Mouse (Mus musculus): Measurements from ENCODE around the gene Gramd1a. TPM values are rescaled to one million over a fixed set of nuclear protein-coding genes. Genes with fewer than 3 reads are reported as not detected.

Gramd1a gene
- polyA plus RNA-seq, 1 experiment from 2014 or later = 47.6 TPM

DNA sequence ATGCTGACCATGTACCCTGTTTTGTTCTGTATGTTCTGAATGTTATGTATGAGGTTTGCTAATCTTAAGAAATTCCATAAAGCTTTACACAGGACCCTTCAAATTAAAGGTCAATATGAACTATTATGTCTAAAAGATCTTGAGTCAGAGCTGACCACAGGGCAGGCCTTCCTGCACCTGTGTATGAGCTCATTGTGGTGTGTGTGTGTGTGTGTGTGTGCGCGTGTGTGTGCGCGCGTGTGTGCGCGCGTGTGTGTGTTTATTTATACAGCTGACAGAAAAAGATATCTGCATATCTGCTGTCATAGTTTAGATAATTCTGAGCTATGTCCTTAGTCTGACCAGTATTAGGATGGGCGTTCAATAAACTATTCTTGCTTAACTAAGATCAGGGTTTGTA is 14.8 kb upstream of the Gramd1a start:
- Histone ChIP-seq H3K36me3 (ENCODE audit: control insufficient read depth, insufficient read depth, low read length) (no peaks in the 10 kb centered on the region), H3K4me3 (ENCODE audit: low read depth, low read length) (no peak overlapping the region), H3K27me3 (replicated peaks; ENCODE audit: control insufficient read depth, insufficient read depth, low read length) (no peaks in the 10 kb centered on the region), H3K4me1 (replicated peaks; ENCODE audit: control insufficient read depth, insufficient read depth, low read length) (no peaks in the 10 kb centered on the region), H3K4me2 (no peak overlapping the region), H3K27ac (ENCODE audit: low read depth, low read length) (no peak overlapping the region), H3K9me3 (ENCODE audit: control insufficient read depth, low read length) (no peaks in the 10 kb centered on the region), H3K9ac (ENCODE audit: low read depth, low read length) (no peak overlapping the region)
- WGBS = 93% methylated on average over 9 of the region's 9 CpGs
- DNase-seq (ENCODE audit: low spot score) (no peak), ATAC-seq (replicated peaks; ENCODE audit: low FRiP score) (no peak)

DNA sequence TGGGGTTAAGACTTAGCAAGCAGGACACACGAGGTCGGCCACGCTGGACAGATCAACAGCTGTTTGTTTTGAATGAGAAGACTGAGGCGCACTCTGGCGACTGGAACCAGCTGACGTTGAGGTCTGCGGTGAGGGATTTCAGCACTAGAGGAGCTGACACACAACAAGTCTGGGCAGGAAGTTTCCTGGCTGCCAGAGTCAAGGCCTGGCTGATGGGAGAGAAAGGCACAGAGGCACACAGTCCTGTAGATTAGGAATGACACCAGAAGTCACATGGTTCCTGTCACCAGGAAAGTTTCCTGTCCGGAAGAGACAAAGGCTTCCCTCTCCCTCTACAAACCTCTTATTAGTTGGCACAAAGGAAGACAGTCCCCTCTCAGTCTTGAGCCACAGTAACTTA is 12.7 kb upstream of the Gramd1a start:
- no peaks in the 10 kb centered on the region for H3K9me3 ChIP-seq (ENCODE audit: control insufficient read depth, low read length)
- no peak overlapping the region for H3K27ac ChIP-seq (ENCODE audit: low read depth, low read length)
- H3K9ac ChIP-seq (ENCODE audit: low read depth, low read length) = no peak overlapping the region
- 19% methylated on average over 8 of the region's 8 CpGs for WGBS
- DNase-seq (ENCODE audit: low spot score) = no peak
- H3K27me3 ChIP-seq (replicated peaks; ENCODE audit: control insufficient read depth, insufficient read depth, low read length) = no peaks in the 10 kb centered on the region
- H3K4me2 ChIP-seq = no peak overlapping the region
- H3K36me3 ChIP-seq (ENCODE audit: control insufficient read depth, insufficient read depth, low read length) = no peaks in the 10 kb centered on the region
- H3K4me1 ChIP-seq (replicated peaks; ENCODE audit: control insufficient read depth, insufficient read depth, low read length) = no peaks in the 10 kb centered on the region
- peak; percentile 71 for ATAC-seq (replicated peaks; ENCODE audit: low FRiP score)
- H3K4me3 ChIP-seq (ENCODE audit: low read depth, low read length) = no peak overlapping the region

DNA sequence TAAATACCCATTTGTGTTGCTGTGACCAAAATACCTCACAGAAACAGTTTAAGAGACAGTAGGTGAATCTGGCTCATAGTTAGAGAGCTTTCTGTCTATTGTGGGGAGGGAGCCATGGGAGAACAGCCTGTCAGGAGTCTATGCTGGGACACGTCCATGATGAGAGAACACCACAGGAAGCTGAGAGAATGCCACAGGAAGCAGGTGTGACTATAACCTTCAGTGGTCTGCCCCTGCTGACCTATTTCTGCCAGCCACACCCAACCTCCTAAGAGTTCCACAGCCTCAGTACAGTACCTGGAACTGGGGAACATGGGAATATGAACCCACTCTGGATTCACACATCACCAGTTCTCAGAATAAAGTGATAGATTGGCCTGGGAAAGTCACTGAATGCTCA is 9.1 kb upstream of the Gramd1a start:
- ATAC-seq (replicated peaks; ENCODE audit: low FRiP score) (no peak), DNase-seq (ENCODE audit: low spot score) (no peak)
- H3K36me3 ChIP-seq (ENCODE audit: control insufficient read depth, insufficient read depth, low read length) = no peaks in the 10 kb centered on the region
- no peak overlapping the region for H3K27ac ChIP-seq (ENCODE audit: low read depth, low read length)
- H3K4me1 ChIP-seq (replicated peaks; ENCODE audit: control insufficient read depth, insufficient read depth, low read length) = peaks cover 15% of the 10 kb centered on the region
- H3K9ac ChIP-seq (ENCODE audit: low read depth, low read length) = no peak overlapping the region
- H3K4me2 ChIP-seq = no peak overlapping the region
- H3K9me3 ChIP-seq (ENCODE audit: control insufficient read depth, low read length) = no peaks in the 10 kb centered on the region
- no peak overlapping the region for H3K4me3 ChIP-seq (ENCODE audit: low read depth, low read length)
- 52% methylated on average over 1 of the region's 1 CpGs for WGBS
- no peaks in the 10 kb centered on the region for H3K27me3 ChIP-seq (replicated peaks; ENCODE audit: control insufficient read depth, insufficient read depth, low read length)

DNA sequence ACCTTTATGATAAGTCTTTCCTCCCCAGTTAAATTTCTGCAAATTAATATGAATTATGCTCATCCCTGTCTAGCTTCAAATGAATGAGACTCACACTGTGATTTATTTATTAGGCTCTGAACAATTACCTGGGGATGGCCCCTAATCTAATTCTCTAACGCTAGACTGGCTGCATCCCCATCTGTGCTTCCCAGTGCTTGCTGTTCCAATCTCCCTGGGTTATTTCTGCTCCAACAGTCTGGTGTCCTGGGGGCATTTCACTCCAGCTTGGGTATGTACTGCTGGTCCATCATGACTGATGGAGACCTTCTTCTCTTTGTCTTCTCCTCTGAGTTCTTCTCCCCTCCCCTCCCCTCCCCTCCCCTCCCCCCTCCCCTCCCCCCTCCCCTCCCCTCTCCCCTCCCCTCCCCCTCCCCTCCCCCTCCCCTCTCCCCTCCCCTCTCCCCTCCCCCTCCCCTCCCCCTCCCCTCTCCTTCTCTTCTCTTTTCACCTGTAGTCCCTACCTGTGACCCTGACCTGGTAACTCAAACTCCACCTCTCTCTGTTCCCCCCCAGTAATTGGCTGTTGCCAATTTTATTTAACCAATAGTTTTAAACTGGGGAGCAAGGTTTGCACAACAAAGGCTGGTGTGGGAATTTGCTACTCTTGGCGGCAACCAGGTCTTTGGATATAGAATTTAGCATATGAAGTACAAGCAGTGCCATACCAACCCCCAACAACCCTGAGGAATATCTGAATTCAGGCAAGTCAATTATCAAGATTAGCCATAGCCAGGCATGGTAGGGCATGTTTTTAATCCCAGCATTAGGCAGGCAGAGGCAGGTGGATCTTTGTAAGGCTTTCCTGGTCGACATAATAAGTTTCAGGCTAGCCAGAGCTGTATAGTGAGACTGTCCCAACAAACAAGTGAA is 8.2 kb upstream of the Gramd1a start:
- H3K4me3 ChIP-seq (ENCODE audit: low read depth, low read length) = no peak overlapping the region
- 68% methylated on average over 3 of the region's 3 CpGs for WGBS
- no peaks in the 10 kb centered on the region for H3K27me3 ChIP-seq (replicated peaks; ENCODE audit: control insufficient read depth, insufficient read depth, low read length)
- DNase-seq (ENCODE audit: low spot score) (no peak), ATAC-seq (replicated peaks; ENCODE audit: low FRiP score) (no peak)
- peaks cover 15% of the 10 kb centered on the region for H3K4me1 ChIP-seq (replicated peaks; ENCODE audit: control insufficient read depth, insufficient read depth, low read length)
- no peak overlapping the region for H3K9ac ChIP-seq (ENCODE audit: low read depth, low read length)
- no peak overlapping the region for H3K4me2 ChIP-seq
- no peak overlapping the region for H3K27ac ChIP-seq (ENCODE audit: low read depth, low read length)
- no peaks in the 10 kb centered on the region for H3K36me3 ChIP-seq (ENCODE audit: control insufficient read depth, insufficient read depth, low read length)
- no peaks in the 10 kb centered on the region for H3K9me3 ChIP-seq (ENCODE audit: control insufficient read depth, low read length)

DNA sequence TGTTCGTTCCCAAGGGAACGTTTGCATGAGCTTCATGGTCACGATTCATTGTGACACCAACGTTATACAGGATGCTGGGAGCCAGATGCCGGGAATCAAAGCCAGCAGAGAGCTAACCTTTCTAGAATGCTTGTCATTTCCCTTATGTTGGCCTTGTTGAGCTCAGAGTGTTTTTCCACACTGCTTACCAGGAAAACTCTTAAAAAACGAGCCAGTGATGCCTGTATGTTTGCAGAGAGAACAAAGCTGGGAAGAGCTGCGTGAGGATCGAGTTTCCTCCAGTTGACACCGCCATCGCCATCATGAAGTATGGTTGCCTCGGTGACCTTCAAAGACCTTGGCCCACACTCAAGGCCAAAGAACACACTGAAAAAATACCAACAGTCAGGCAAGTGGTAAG is 6.6 kb upstream of the Gramd1a start:
- Histone ChIP-seq H3K4me2 (no peak overlapping the region), H3K9me3 (ENCODE audit: control insufficient read depth, low read length) (no peaks in the 10 kb centered on the region), H3K27me3 (replicated peaks; ENCODE audit: control insufficient read depth, insufficient read depth, low read length) (no peaks in the 10 kb centered on the region), H3K27ac (ENCODE audit: low read depth, low read length) (no peak overlapping the region), H3K4me3 (ENCODE audit: low read depth, low read length) (no peak overlapping the region), H3K4me1 (replicated peaks; ENCODE audit: control insufficient read depth, insufficient read depth, low read length) (peaks cover 15% of the 10 kb centered on the region), H3K36me3 (ENCODE audit: control insufficient read depth, insufficient read depth, low read length) (no peaks in the 10 kb centered on the region), H3K9ac (ENCODE audit: low read depth, low read length) (no peak overlapping the region)
- ATAC-seq (replicated peaks; ENCODE audit: low FRiP score) (no peak), DNase-seq (ENCODE audit: low spot score) (no peak)
- 73% methylated on average over 11 of the region's 11 CpGs for WGBS

DNA sequence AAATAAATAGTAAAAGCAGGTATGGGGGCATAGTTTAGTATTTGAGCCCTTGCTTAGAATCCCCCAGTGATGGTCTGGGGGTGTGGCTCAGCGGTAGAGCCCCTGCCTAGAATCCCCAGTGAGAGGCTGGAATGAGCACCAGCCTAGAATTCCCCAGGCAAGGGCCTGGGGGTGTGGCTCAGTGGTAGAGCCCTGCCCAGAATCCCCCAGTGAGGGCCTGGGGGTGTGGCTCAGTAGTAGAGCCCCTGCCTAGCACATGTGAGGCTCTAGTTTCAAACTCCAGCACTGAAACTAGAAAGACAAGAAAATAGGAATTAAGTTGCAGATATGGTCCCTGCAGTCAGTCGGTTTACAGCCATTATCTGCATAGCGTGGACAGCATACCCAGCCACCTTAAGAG is 6.1 kb upstream of the Gramd1a start:
- 48% methylated on average over 3 of the region's 3 CpGs for WGBS
- Histone ChIP-seq H3K9me3 (ENCODE audit: control insufficient read depth, low read length) (no peaks in the 10 kb centered on the region), H3K4me2 (no peak overlapping the region), H3K36me3 (ENCODE audit: control insufficient read depth, insufficient read depth, low read length) (no peaks in the 10 kb centered on the region), H3K4me1 (replicated peaks; ENCODE audit: control insufficient read depth, insufficient read depth, low read length) (peaks cover 15% of the 10 kb centered on the region), H3K27ac (ENCODE audit: low read depth, low read length) (no peak overlapping the region), H3K4me3 (ENCODE audit: low read depth, low read length) (no peak overlapping the region), H3K27me3 (replicated peaks; ENCODE audit: control insufficient read depth, insufficient read depth, low read length) (no peaks in the 10 kb centered on the region), H3K9ac (ENCODE audit: low read depth, low read length) (no peak overlapping the region)
- DNase-seq (ENCODE audit: low spot score) = no peak
- no peak for ATAC-seq (replicated peaks; ENCODE audit: low FRiP score)

DNA sequence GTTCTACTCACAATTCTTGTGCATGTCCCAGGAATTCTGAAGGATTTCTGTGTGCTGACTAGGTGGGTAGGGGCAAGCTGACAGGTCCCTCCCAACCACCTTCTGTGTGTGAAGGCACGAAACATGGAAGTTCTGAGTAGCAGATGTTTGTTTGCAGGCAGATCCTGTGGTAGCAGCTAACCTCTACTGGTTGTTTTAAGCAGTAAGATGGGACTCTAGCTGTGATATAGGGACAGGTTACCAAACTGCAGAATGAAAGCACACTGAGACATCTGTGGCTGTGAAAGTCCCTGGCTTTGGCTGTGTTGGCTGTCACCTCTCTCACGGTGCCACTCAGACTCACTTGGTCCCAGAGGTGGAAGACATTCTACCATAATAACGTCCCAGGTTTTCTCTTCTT is 5.5 kb upstream of the Gramd1a start:
- Histone ChIP-seq H3K27me3 (replicated peaks; ENCODE audit: control insufficient read depth, insufficient read depth, low read length) (no peaks in the 10 kb centered on the region), H3K9ac (ENCODE audit: low read depth, low read length) (no peak overlapping the region), H3K9me3 (ENCODE audit: control insufficient read depth, low read length) (no peaks in the 10 kb centered on the region), H3K4me1 (replicated peaks; ENCODE audit: control insufficient read depth, insufficient read depth, low read length) (peaks cover 15% of the 10 kb centered on the region), H3K27ac (ENCODE audit: low read depth, low read length) (no peak overlapping the region), H3K4me2 (no peak overlapping the region), H3K4me3 (ENCODE audit: low read depth, low read length) (no peak overlapping the region), H3K36me3 (ENCODE audit: control insufficient read depth, insufficient read depth, low read length) (no peaks in the 10 kb centered on the region)
- DNase-seq (ENCODE audit: low spot score) (no peak), ATAC-seq (replicated peaks; ENCODE audit: low FRiP score) (no peak)
- WGBS = 59% methylated on average over 3 of the region's 3 CpGs

DNA sequence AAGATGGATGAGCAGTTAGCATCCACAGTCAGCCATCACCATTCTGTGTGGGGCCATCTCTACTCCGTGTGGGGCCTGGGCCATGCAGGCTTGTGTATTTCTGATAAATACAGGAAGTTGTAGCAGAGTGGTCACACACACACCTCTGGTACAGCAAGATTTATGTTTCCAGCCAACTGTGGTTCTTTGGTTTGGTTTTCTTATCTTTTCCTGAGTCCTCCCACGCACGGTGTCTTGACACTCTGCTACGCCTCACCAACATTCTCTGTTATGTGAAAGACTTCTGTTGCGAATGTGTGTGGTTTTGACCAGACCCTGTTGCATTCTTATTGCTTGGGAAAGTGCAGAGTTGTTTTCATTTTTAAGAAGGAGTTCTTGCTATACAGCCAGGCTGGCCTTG is 5.1 kb upstream of the Gramd1a start:
- Histone ChIP-seq H3K27me3 (replicated peaks; ENCODE audit: control insufficient read depth, insufficient read depth, low read length) (no peaks in the 10 kb centered on the region), H3K27ac (ENCODE audit: low read depth, low read length) (no peak overlapping the region), H3K4me1 (replicated peaks; ENCODE audit: control insufficient read depth, insufficient read depth, low read length) (peaks cover 18% of the 10 kb centered on the region), H3K9me3 (ENCODE audit: control insufficient read depth, low read length) (no peaks in the 10 kb centered on the region), H3K4me3 (ENCODE audit: low read depth, low read length) (no peak overlapping the region), H3K4me2 (peak overlapping the region; percentile 9; the same call in 1 of the 2 replicates), H3K9ac (ENCODE audit: low read depth, low read length) (no peak overlapping the region), H3K36me3 (ENCODE audit: control insufficient read depth, insufficient read depth, low read length) (no peaks in the 10 kb centered on the region)
- no peak for ATAC-seq (replicated peaks; ENCODE audit: low FRiP score)
- WGBS = 25% methylated on average over 5 of the region's 5 CpGs
- no peak for DNase-seq (ENCODE audit: low spot score)

Data from liver, embryonic 11.5 days (tissue).